Mouse (Mus musculus) ES-Bruce4 (cell line): Measurements from ENCODE around the gene Rabl2.
A peak's percentile ranks its signal among the peaks of the same experiment; 100 is the strongest.

Experiments used
- CTCF ChIP-seq: IDR thresholded peaks from one replicate; pipeline ENCODE4 v1.8.1; 2011; ENCODE audit warnings: low read depth, low read length
- POLR2A ChIP-seq: IDR thresholded peaks from one replicate; pipeline ENCODE4 v1.8.1; 2011; ENCODE audit warnings: low read length; ENCODE audit not compliant: insufficient read depth

DNA sequence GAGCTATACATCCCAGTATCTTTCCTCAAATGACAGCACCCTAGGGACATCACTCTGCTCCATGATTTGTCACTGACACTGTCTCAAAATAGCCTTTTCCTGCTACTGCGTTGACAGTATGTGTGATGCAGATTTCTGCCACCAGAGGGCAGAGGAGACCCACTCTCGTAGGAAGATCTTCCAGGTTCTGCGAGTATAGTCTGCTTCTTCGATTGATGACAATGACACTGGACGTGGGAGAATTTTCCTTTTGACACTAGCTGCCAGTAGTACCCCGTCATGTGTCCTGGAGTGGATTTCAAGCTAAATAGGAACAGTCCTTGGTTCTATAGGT lies 31.9 kb upstream of the Rabl2 start:
- TF ChIP-seq CTCF (peak; percentile 54), POLR2A (no peak)
